Mouse (Mus musculus) CH12.LX (cell line): ENCODE measurements around the gene Alg5. TPM values are rescaled to one million over a fixed set of nuclear protein-coding genes. Genes with fewer than 3 reads are reported as not detected.

ENCODE experiments used
- DNase-seq: peaks from one replicate; pipeline ENCODE4 v3.0.0-alpha.2; 2013; ENCODE audit errors: extremely low read depth
- H3K27ac ChIP-seq: 2 replicates; pipeline ENCODE4 v1.5.1; 2012; ENCODE audit warnings: low read depth, mild to moderate bottlenecking, control low read depth, moderate library complexity; ENCODE audit not compliant: insufficient read depth
- H3K27me3 ChIP-seq: replicated peaks from 2 replicates; pipeline ENCODE3; 2012; ENCODE audit warnings: inconsistent platforms
- H3K36me3 ChIP-seq, 2 experiments: replicated peaks in 1 of 2; 2 replicates each; pipeline versions ENCODE3 to v1.6.1; 2012; ENCODE audit warnings: inconsistent platforms in 1 of 2, low read length in 1 of 2, mild to moderate bottlenecking in 1 of 2, mixed read lengths in 1 of 2, moderate library complexity in 1 of 2; ENCODE audit not compliant: control insufficient read depth in 1 of 2, insufficient read depth in 1 of 2
- H3K4me1 ChIP-seq, 2 experiments: 2 replicates each; pipeline ENCODE4 v1.6.1; 2012; ENCODE audit warnings: inconsistent platforms in 1 of 2, moderate library complexity in 1 of 2; ENCODE audit not compliant: insufficient read depth in 2 of 2, control insufficient read depth in 1 of 2
- H3K4me2 ChIP-seq: 2 replicates; pipeline ENCODE4 v1.6.1; 2012; ENCODE audit warnings: low read depth, mild to moderate bottlenecking, control low read depth; ENCODE audit not compliant: poor library complexity, insufficient read depth, severe bottlenecking
- H3K4me3 ChIP-seq, 3 experiments: fragments of 150-350 bp in 1 of 3; sonication (generic) in 1 of 3; replicated peaks in 1 of 3; 2 replicates each; pipeline versions ENCODE3 to v1.5.1; 2011 to 2012; ENCODE audit warnings: low read depth in 2 of 3, low read length in 2 of 3, mild to moderate bottlenecking in 2 of 3, moderate library complexity in 2 of 3, control low read depth in 1 of 3, improper control_type of control experiment in 1 of 3, inconsistent platforms in 1 of 3, mixed read lengths in 1 of 3; ENCODE audit not compliant: poor library complexity in 1 of 3
- H3K79me2 ChIP-seq: replicated peaks from 2 replicates; pipeline ENCODE4 v1.6.1; 2012; ENCODE audit warnings: mild to moderate bottlenecking, moderate library complexity; ENCODE audit not compliant: control insufficient read depth, poor library complexity, insufficient read depth, severe bottlenecking; ENCODE audit errors: extremely low read depth
- H3K9ac ChIP-seq: 2 replicates; pipeline ENCODE4 v1.6.1; 2012; ENCODE audit warnings: low read depth, mild to moderate bottlenecking, control low read depth, moderate library complexity; ENCODE audit not compliant: insufficient read depth
- H3K9me3 ChIP-seq: replicated peaks from 2 replicates; pipeline ENCODE3; 2012; ENCODE audit warnings: low read length, inconsistent platforms, mixed read lengths
- BHLHE40 ChIP-seq: IDR thresholded peaks from 2 replicates; pipeline ENCODE4 v1.6.1; 2011; ENCODE audit warnings: mild to moderate bottlenecking, low read depth, low read length, improper control_type of control experiment
- CHD1 ChIP-seq: IDR thresholded peaks from 2 replicates; pipeline ENCODE4 v1.6.1; 2012; ENCODE audit warnings: low read depth, low read length, improper control_type of control experiment, inconsistent platforms
- CHD2 ChIP-seq: IDR thresholded peaks from 2 replicates; pipeline ENCODE4 v1.6.1; 2011; ENCODE audit warnings: low read length, improper control_type of control experiment
- E2F4 ChIP-seq: IDR thresholded peaks from 2 replicates; pipeline ENCODE4 v1.6.1; 2011; ENCODE audit warnings: low read depth, low read length, improper control_type of control experiment; ENCODE audit not compliant: insufficient replicate concordance
- ELF1 ChIP-seq: IDR thresholded peaks from 2 replicates; pipeline ENCODE4 v1.6.1; 2014; ENCODE audit warnings: low read depth, mild to moderate bottlenecking, inconsistent platforms, low read length, improper control_type of control experiment
- ETS1 ChIP-seq: conservative IDR thresholded peaks from 2 replicates; pipeline ENCODE4 v1.6.1; 2012; ENCODE audit warnings: low read depth, mild to moderate bottlenecking, inconsistent platforms, low read length, improper control_type of control experiment, moderate library complexity
- GABPA ChIP-seq: IDR thresholded peaks from 2 replicates; pipeline ENCODE4 v1.6.1; 2012; ENCODE audit warnings: low read depth, low read length, improper control_type of control experiment, inconsistent platforms; ENCODE audit not compliant: insufficient replicate concordance
- IRF4 ChIP-seq: IDR thresholded peaks from 2 replicates; pipeline ENCODE4 v1.6.1; 2014; ENCODE audit warnings: low read depth, mild to moderate bottlenecking, inconsistent platforms, low read length, improper control_type of control experiment
- JUN ChIP-seq: IDR thresholded peaks from 2 replicates; pipeline ENCODE4 v1.6.1; 2011; ENCODE audit warnings: low read depth, mild to moderate bottlenecking, low read length, improper control_type of control experiment, moderate library complexity; ENCODE audit not compliant: insufficient read depth
- MAX ChIP-seq: IDR thresholded peaks from 2 replicates; pipeline ENCODE4 v1.6.1; 2011; ENCODE audit warnings: low read length, improper control_type of control experiment
- MAZ ChIP-seq: IDR thresholded peaks from 2 replicates; pipeline ENCODE4 v1.6.1; 2012; ENCODE audit warnings: low read depth, mild to moderate bottlenecking, inconsistent platforms, low read length, improper control_type of control experiment, moderate library complexity
- MXI1 ChIP-seq: IDR thresholded peaks from 2 replicates; pipeline ENCODE4 v1.6.1; 2011; ENCODE audit warnings: mild to moderate bottlenecking, low read depth, low read length, improper control_type of control experiment
- NELFE ChIP-seq: IDR thresholded peaks from 2 replicates; pipeline ENCODE4 v1.6.1; 2011; ENCODE audit warnings: low read depth, low read length, improper control_type of control experiment
- POLR2A ChIP-seq: IDR thresholded peaks from 2 replicates; pipeline ENCODE4 v1.6.1; 2011; ENCODE audit warnings: low read depth, mild to moderate bottlenecking, improper control_type of control experiment, low read length
- RAD21 ChIP-seq: IDR thresholded peaks from 2 replicates; pipeline ENCODE4 v1.6.1; 2011; ENCODE audit warnings: low read depth, mild to moderate bottlenecking, low read length, improper control_type of control experiment, moderate library complexity
- RCOR1 ChIP-seq: conservative IDR thresholded peaks from 2 replicates; pipeline ENCODE4 v1.6.1; 2012; ENCODE audit warnings: low read depth, mild to moderate bottlenecking, inconsistent platforms, low read length, improper control_type of control experiment
- SIN3A ChIP-seq: IDR thresholded peaks from 2 replicates; pipeline ENCODE4 v1.6.1; 2012; ENCODE audit warnings: low read length, improper control_type of control experiment, inconsistent platforms
- USF1 ChIP-seq: IDR thresholded peaks from 2 replicates; pipeline ENCODE4 v1.6.1; 2014; ENCODE audit warnings: low read depth, mild to moderate bottlenecking, inconsistent platforms, low read length, improper control_type of control experiment
- ZC3H11A ChIP-seq: IDR thresholded peaks from 2 replicates; pipeline ENCODE4 v1.6.1; 2012; ENCODE audit warnings: low read depth, mild to moderate bottlenecking, inconsistent platforms, low read length, improper control_type of control experiment
- ZKSCAN1 ChIP-seq: IDR thresholded peaks from 2 replicates; pipeline ENCODE4 v1.6.1; 2012; ENCODE audit warnings: low read depth, inconsistent platforms, low read length, improper control_type of control experiment, borderline replicate concordance
- ZMIZ1 ChIP-seq: IDR thresholded peaks from 2 replicates; pipeline ENCODE4 v1.6.1; 2012; ENCODE audit warnings: low read depth, mild to moderate bottlenecking, inconsistent platforms, low read length, improper control_type of control experiment
- dilution Hi-C: fragments of 300-500 bp; cut with MboI; formaldehyde crosslinking; loops from 2 replicates; pipeline ENCODE4 v1.14.3; 2020; ENCODE audit warnings: low sequenced_read_pairs; ENCODE audit not compliant: extremely low pct_unique_long_range_greater_than_20kb, extremely low pct_ligation_motif_present
- in situ Hi-C: fragments of 300-500 bp; cut with MboI; formaldehyde crosslinking; loops from 3 replicates; pipeline ENCODE4 v1.14.3; 2019; ENCODE audit warnings: low sequenced_read_pairs, low pct_ligation_motif_present, low pct_unique_long_range_greater_than_20kb, mixed read lengths
- polyA plus RNA-seq: library from polyadenylated mRNA; unstranded; fragments of >175 nt; gene quantifications from 2 replicates; pipeline ENCODE4 v1.2.1, GENCODE M21; 2012; ENCODE audit warnings: low read depth; ENCODE audit not compliant: insufficient read length
- total RNA-seq, 2 experiments: library from RNA; depleted of rRNA; stranded (reverse); fragments of 300-350 nt in 1 of 2; fragments of >200 nt in 1 of 2; gene quantifications; 2 replicates each; pipeline ENCODE4 v1.2.3; 2012 to 2014

Alg5 gene
- total and polyA plus RNA-seq, 3 experiments: 33.9 to 52.0 (median 48.0) TPM

DNA sequence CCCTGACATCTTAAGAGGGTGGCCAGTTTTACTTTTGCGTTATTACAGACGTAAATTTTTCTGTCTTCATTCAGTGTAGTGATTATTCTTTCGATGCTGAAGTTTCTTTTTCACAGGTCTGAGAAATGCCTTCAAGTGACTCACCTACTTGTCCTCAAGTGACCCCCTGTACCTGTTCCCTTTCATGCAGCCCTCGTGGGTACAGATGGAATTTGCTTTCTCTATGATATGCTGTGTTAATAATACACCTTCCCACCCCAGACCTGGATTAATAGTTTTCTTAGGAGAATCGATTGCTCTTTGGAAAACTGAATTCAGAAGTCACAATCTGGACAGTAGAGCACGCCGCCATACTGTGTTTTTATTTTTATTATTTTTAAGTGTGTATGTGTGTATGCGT is 2.0 kb downstream of the Alg5 start:
- no peak overlapping the region for H3K27ac ChIP-seq
- no peaks in the 10 kb centered on the region for H3K27me3 ChIP-seq
- TF ChIP-seq JUN (no peak), IRF4 (no peak), USF1 (no peak), MXI1 (no peak), CHD2 (no peak), E2F4 (no peak), NELFE (no peak), ZKSCAN1 (no peak), GABPA (no peak), CHD1 (no peak), RCOR1 (no peak), ETS1 (no peak), ZC3H11A (no peak), SIN3A (no peak), ZMIZ1 (no peak), RAD21 (no peak), BHLHE40 (no peak), ELF1 (no peak), MAZ (no peak)
- H3K79me2 ChIP-seq: peaks cover 32% of the 10 kb centered on the region
- H3K36me3 ChIP-seq: peaks cover 27 to 53% of the 10 kb centered on the region in 2 experiments
- H3K4me3 ChIP-seq: no peak overlapping the region
- H3K4me2 ChIP-seq: no peak overlapping the region
- dilution Hi-C loops (no loop called here), in situ Hi-C loops (no loop called here)
- no peak for DNase-seq
- H3K9me3 ChIP-seq: peaks cover 3% of the 10 kb centered on the region
- peaks cover 3 to 30% of the 10 kb centered on the region in 2 experiments for H3K4me1 ChIP-seq
- no peak overlapping the region for H3K9ac ChIP-seq

DNA sequence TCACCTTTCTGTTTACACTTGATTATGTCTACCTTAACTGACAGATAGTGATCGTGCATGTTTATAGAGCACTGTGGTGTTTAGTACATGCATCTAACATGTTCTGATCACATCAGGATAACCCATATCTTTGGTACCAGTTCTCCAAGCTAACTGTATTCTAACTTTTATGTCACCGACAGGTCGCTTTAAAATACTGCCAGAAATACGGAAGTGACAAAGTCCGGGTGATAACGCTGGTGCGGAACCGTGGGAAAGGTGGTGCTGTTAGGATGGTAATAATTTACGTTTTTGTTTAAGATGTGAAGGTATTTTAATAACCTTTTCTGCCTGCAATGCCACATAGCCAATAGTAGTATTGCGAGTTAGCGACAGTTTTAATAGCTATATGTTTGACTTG is 6.6 kb downstream of the Alg5 start:
- Histone ChIP-seq H3K27ac (no peak overlapping the region), H3K9me3 (peaks cover 3% of the 10 kb centered on the region), H3K9ac (no peak overlapping the region), H3K27me3 (no peaks in the 10 kb centered on the region), H3K4me2 (no peak overlapping the region), H3K4me3 (no peak overlapping the region), H3K4me1 (peaks cover 0 to 20% of the 10 kb centered on the region in 2 experiments; a peak in 2 of 4 replicates), H3K79me2 (peaks cover 5% of the 10 kb centered on the region), H3K36me3 (peaks cover 68 to 88% of the 10 kb centered on the region in 2 experiments)
- dilution Hi-C loops (no loop called here), in situ Hi-C loops (no loop called here)
- TF ChIP-seq BHLHE40 (no peak), POLR2A (no peak), MAX (no peak), CHD2 (no peak)
- DNase-seq: no peak
